Mouse (Mus musculus) erythroblast, embryonic 14.5 days (primary cell): ENCODE results near the gene Gm17304.

Source experiments
- GATA1 ChIP-seq: IDR thresholded peaks from 2 replicates; pipeline ENCODE4 v1.6.1; 2012; ENCODE audit warnings: low read length, inconsistent platforms, mixed read lengths
- TAL1 ChIP-seq: IDR thresholded peaks from 3 replicates; pipeline ENCODE4 v1.6.1; 2012; ENCODE audit warnings: low read length, inconsistent platforms, mixed read lengths

- TF ChIP-seq GATA1 (no peak), TAL1 (no peak)
These were observed 1.8 kb upstream of the Gm17304 start for GRCm38 (mm10) chr5:106607081-106607480.
